Mouse (Mus musculus): Measurements from ENCODE around the gene Rnf213.
A peak's percentile ranks its signal among the peaks of the same experiment; 100 is the strongest.

The Rnf213 gene

DNA sequence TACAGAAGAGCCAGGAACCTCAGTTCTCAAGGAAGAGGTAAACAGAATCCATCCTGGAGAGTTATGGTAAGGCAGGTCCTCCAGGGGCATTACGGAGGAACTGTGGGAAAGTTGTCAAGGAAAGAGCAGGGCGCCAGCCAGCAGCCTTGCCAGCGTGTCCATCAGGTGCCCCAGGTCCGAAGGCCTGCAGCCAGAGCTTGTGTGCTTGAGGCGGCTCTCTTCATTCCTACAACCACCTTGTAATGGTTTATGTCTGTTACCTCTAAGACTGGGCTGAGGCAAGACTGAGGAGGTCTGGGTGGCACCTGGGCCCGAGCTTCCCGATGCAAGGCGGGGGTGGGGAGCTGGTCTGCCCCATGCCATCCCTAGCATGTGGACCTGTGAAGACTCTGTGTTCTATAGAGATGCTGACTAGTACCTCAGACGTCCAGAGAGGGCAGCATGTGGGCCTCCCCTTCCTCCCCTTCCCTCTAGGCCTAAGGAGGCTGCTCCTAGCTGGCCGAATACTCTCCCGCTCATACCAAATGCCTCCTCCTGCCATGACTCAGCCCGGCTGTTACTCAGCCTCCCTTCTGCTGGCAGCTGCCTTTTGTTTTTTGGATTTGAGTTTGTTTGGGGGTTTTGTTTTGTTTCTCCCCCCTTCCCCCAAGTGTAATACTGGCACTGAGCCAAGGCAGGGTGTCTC is 123.9 kb downstream of the Rnf213 start:
- no peak for DNase-seq

DNA sequence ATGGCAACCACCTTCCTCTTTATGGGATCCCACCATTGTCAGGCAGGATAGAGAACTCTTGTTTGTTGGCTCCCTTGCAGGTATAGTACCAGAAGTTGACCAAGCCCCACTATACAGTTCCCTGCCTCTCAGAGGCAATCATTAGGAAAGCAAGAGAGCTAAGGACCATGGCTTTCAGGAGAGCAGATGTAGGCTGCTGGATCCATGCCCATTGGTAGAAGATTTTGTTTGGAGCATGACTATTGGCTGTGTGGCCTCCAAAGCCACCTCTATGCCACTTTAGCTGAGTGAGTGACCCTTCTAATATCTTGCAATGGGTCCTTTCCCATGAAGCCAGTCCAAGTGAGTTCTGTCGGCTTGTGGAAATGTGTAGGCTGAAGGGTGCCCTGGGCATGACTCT is 126.5 kb downstream of the Rnf213 start:
- no peak for DNase-seq

DNA sequence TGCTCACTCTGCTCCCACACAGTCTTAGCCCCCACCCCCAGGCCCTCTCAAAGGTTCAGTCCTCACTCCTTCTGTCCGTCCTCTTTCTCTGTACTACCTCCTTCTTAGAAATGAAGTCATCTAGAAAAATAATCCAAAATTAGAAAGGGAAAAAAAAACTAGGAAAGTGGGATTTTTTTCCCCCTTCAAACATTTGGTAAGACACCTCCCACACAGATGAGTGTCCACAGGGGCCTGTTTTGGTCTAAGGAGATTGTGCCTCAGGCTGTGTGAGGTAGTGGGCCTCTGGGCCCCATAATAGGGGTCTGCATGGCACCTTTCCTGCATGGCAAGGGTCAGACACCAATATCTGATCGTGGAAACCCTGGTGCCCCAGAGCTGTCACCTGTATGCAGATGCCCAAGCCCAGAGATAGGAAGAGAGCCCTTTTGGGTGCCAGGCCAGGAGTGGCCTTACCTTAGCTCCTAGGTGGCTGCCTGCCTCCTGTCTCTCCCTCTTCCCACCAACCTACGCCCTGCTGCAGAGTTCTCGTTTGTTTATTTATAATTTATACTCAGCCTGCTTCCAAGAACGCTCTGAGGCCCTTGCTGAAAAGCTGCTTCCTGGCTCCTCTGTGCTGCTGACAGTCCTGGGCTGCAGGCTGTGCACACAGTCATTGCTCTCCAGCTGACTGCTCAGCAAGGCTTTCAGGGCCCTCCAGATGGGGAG is 127.3 kb downstream of the Rnf213 start:
- DNase-seq = no peak

DNA sequence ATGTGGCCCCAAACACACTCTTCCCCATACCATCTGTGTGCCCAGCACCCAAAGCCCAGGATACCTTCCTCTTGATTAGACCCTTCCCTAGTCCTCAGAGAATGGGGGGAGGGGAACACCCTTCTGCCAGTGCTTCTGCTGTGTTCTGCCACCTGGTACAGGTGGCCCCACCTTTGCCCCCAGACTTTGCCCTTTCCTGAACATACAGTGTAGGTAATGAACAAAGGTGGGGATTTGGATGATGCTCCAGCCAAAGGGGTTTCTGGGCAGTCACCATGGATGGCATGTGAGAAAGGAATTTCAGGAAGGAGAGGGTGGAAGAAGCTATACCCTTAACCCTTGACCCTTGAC is 127.8 kb downstream of the Rnf213 start:
- DNase-seq = no peak

DNA sequence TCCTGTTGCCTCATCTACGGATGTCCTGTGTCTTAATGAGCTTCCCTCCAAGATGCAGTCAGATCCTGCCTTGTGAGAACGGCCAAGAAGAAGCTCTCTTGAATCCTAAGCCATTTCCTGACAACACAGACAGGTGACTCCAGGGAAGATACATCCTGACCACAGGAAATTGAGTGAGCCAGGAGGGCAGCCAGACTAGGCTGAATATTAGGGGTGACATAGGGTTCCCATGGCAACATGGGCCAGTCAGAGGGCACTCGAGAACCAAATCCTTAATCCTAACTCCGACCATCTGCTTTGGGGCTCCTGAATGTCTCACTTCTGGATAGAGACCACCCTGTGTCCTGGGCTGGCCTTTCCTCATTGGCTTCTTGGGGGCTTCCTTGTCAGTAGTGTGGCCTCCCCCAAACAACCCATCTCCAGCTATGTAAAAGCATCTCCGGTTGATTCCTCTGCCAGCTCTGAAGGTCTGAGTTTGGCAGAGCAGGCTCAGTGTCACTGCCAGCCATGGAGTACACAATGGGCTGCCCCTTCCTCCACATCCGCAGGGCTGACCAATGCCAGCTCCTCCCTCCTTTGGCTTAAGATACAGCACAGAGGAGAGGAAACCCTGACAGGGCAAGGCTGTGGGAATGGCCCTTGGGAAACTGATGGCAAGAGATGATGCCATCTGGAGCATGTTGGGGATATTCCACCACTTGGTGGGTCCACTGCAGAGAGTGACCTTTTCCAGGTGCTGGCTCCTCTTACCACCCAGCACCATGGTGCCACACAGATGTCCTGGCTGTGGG is 129.2 kb downstream of the Rnf213 start:
- DNase-seq = peak in 1 of 2 experiments; percentile 4

DNA sequence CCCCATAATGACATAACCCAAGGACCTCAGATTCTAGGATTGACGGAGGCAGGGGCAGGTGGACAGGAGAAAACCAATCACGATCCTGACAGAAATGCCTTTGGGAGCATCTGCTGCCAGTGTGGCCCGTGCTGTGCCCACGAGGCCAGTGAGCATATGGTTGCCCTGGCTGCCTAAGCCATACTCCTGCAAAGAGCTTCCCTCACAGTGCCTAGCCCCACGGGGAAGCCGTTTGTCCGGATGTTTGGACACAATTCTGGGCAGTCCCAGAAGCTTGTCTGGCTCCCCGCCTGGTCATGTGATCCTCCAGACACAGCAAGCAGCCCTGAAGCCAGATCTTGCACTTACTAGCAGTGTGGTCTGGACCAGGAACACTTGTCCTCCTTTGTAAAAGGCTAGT is 129.9 kb downstream of the Rnf213 start:
- peak; percentile 10 to 52 for DNase-seq

DNA sequence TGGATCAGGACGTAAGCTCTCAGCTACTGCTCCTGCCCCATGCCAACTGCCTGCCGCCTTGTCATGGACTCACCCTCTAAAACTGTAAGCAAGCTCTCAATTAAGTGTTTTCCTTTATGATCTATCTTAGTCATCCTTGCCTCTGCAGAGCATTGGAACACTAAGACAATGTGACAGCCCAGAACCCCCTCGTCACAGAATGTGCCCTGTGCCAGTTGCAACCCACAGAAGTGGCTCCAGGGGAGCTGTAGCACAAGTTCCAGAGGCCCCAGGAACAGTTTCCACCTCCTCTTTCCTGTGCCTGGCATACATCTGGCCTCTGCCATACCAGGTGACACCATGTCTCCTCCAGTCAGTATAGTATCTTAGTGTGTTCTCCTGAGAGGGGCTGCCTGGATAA is 130.5 kb downstream of the Rnf213 start:
- no peak for DNase-seq

DNA sequence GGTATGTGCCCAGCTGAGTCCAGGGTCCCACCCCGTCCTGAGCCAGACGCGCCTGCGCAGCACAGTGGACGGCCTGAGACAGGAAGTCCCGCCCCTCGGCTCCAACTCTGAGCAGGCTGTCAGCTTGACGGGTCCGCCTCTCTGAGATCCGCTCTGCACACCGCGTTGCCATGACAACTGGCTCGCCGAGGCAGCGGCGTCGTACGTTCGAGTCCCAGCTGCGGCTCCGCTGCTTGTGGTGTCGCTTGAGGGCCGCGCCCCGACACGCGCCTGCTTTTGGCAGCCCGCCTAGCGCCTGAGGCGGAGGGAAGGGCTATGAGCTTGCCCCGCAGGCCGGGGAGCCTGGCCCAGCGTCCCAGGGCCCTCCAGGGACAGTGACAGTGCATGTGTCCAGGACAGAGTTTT is 131.6 kb downstream of the Rnf213 start:
- peak; percentile 89 to 93 for DNase-seq

DNA sequence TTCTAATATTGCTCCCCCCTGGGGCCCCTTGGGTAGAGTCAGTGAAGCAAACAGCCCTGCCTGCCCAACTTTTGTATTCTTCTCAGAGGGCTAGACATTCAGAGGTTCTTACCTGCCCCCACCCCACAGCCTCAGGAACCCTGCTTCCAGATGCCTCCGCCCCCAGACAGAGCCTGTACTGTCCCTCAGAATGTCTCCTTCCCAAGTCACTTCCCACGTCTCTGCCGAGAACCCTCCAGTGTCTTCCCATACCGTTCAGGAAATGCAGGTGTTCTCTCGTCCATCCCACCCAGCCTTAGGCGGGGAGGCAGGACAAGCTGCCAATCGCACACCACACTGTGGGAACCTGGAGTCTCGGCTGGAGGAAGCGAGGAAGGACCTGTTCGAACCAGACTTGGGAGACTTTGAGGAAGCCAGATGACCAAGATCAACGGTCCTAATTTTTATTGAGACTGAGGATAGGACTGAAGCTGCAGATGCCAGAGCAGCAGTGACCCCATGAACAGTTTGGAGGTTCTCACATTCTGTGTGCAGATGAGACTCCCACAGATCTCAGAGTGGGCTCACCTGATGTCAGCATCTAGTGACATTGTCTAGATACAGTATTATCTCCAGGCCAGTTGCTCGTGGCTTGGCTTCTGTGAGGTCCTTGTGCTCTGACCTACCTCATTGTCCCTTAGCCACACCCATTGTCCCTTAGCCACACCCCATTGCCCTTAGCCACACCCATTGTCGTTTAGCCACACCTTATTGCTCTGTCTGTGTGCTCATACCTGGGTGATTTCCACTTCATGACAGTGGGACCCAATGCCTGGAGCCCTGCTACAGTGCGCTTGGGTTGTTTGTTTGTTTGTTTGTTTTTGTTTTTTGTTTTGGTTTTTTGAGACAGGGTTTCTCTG is 133.4 kb downstream of the Rnf213 start:
- DNase-seq = no peak

DNA sequence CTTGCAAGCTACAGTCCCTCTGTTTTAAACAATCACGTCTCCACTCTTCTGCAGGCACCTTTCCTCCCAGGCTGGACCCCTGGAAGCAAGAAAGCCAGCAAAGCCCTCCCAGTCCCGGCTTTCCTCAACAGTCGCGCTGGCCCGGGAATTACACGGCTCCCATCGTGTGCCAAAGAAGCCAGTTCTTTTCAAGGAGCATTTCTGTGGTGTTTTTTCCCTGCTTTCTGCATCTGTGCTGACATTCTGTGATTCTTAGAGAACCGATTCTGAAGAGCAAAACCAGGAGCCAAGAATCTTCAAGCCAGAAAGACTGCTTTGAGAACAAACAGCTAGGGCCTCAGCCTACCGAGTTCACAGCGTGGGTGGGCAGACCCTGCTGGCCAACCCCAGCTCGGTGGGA is 136.0 kb downstream of the Rnf213 start:
- no peak for DNase-seq

DNA sequence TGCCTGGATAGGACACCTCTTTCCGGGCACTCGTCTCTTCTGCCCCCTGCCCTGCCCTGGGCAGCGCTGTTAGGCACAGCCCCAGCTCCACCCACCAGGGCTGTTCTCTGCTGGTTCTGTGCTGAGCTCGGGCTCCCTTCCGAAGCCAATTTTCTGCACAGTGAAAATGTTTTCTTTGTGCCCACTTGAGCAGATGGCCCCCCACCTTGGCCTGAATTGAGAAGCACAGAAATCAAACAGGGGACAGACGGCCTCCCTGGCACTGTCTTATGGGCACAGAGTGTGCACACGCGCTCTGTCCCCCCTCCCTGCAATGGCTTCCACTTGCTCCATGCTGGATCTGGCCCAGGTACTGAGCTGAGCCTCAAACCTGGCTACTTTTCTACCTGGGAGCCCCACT is 139.6 kb downstream of the Rnf213 start:
- DNase-seq = no peak

DNA sequence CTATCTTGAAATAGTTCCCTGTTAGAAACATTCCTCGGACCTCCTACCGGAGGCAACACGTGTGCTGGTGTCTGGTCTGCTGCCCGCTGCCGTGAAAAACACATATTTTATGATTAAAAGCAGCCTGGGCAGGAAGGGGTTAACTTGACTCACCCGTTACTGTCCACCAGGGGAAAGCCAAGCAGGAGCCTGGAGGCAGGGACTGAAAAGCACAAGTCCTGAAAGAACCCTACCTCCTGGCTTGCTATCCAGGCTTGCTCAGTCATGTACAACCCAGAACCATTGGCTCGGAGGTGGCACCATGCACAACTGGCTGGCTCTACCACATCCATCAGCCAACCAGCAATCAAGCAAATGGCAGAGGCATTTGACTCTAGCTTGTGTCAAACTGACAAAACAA is 140.8 kb downstream of the Rnf213 start:
- no peak for DNase-seq
